Mouse (Mus musculus) ES-E14 (cell line): ENCODE data around the gene Olfr149.

Experiments used
- CHD2 ChIP-seq: IDR thresholded peaks from 2 replicates; pipeline ENCODE4 v1.6.1; 2014; ENCODE audit warnings: mild to moderate bottlenecking, low read depth, low read length, inconsistent platforms
- HCFC1 ChIP-seq: IDR thresholded peaks from 2 replicates; pipeline ENCODE4 v1.6.1; 2012; ENCODE audit warnings: low read length, inconsistent platforms, borderline replicate concordance; ENCODE audit not compliant: insufficient read depth
- MAFK ChIP-seq: IDR thresholded peaks from 2 replicates; pipeline ENCODE4 v1.6.1; 2014; ENCODE audit warnings: mild to moderate bottlenecking, low read depth, low read length, inconsistent platforms; ENCODE audit not compliant: insufficient read depth
- ZC3H11A ChIP-seq: IDR thresholded peaks from 2 replicates; pipeline ENCODE4 v1.6.1; 2012; ENCODE audit warnings: low read depth, mild to moderate bottlenecking, inconsistent platforms, low read length, borderline replicate concordance
- ZNF384 ChIP-seq: IDR thresholded peaks from 2 replicates; pipeline ENCODE4 v1.6.1; 2012; ENCODE audit warnings: low read depth, low read length, inconsistent platforms

DNA sequence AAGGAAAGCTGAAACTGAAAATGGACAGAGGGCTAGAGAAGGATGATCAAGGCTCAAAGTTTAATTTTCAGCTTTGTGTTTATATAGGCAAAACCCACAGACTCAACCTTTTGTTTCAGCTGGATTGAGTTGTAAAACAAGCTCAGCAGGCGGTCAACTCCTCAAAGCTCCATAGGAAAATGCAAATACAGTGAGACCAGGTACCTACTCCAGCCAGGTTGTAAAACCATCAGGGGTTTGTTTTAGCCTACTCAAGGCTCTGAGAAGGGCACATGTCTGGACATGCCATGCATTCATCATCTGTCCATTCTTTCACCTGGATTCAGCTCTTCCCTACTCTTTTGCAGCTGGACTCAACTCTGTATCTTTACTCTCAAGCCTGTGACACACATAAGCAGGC is 33.8 kb upstream of the Olfr149 start:
- no peak for TF ChIP-seq ZC3H11A
- no peak for TF ChIP-seq MAFK
- TF ChIP-seq ZNF384, result no peak
- TF ChIP-seq HCFC1, result no peak
- TF ChIP-seq CHD2, result no peak
